Mouse (Mus musculus) lung, postnatal 14 days (tissue): ENCODE measurements at regions not wholly inside any gene's neighbourhood (a gene's known extent, or its start where the extent isn't known, plus 50 kb on each side); places are given as distances from the start of the nearest gene placed in this dataset.
"Not testable (repeated sequence)": the region's sequence is repeated elsewhere in the genome, so short reads cannot be mapped to it uniquely, and the experiment has no call there.

Experiments
- DNase-seq: peaks from one replicate; pipeline ENCODE4 v3.0.0; 2021

DNA sequence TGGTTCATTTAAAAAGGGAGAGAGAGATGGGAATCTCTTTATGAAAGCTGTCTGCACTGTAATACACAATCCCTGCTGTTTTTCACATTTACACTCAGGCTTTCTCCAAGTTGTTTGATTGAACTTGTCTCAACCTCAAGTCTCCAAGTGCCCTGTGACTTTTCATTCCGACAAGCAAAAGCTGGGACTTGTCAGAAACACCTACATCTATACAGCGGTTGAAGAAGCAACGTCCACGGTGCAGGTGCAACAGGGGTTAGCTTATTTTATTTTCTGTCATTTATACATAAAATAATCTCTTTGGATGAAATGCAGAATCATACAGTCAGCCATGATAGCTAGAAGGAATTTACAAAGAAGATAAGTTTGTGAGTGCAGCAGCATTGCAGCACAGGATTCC is 184.6 kb upstream of the Gm21293 start:
- DNase-seq: no peak

DNA sequence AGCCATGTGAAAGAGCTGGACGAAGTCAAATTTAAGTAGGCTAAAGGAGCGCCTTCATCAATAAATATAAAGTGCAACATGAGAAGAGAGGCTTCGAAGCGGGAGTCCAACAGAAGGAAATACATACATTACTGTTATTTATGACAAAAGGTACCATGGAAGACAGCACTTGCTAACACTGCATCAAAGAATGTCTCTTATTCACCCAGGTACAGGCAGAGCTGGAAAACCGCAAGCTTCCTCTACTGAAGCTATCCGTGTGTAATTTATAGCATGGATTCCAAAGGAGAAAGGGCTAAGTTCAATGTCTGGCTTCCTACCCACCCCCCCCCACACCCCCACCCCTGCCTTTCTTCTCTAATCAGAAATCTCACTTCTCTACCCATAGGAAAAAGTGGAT is 166.7 kb upstream of the Gm21293 start:
- no peak for DNase-seq

DNA sequence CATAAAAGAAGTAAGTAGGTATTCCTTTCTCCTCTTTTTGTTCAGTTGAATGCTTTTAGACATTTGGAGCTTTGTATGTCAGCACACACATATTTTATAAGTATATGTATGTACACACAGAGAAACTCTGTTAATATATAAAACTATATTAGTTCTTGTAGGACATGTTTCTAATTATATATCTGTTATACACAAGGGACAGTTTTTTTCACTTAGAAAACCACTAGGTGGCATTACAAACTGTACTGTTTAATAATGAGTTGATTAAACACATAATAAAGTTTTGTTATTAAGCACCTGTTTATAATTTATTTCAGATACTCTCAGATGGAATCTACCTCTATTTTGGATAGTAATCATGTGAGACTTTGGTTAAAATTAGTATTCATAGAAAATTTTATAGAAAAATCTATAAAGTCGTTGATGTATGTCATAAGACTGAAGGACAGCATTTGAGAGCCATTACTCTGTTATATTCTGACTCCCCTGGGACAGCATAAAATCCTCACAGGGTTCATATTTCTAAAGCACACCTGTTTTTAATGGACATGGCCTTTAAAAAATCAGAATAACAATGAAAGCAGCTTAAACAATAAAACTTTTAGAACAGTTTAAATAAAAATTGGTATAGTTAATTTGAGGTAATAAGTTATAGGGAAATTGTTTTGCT is 158.4 kb upstream of the Gm21293 start:
- DNase-seq: no peak

DNA sequence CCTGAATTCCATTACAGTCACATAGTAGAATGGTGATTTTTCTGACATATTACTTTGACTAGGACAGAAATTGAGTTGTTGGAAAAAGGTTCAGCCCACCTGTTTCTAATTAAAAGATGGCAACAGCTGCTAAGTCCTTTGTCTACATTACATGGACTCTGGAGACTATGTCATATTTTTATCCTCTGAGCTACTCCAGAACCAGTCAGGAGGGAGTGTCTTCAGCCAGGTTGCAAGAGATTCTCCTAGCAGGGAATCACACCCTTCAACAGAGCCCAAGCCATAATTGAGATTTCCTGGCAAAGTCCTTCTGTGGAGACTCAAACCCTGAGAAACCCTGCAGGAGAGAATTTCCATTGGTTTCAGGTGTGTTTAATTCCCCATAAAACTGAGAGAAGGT is 123.2 kb upstream of the Gm21293 start:
- DNase-seq: no peak

DNA sequence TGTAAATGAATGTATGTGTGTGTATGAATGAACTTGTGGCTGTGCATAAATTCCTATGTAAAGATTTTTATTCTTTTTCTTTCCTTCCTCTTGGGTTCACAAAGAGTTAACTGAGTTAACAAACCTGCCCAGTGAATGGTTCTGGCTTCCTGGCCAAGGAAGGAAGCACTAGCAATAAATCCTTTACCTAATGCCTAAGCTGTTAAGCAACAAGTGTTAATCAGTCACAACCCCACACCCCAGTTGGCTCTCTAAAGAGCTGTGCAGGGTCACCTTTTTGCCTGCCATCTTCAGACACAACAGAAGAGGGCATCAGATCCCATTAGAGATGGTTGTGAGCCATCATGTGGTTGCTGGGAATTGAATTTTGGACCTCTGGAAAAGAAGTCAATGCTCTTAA is 121.2 kb upstream of the Gm21293 start:
- DNase-seq: no peak

DNA sequence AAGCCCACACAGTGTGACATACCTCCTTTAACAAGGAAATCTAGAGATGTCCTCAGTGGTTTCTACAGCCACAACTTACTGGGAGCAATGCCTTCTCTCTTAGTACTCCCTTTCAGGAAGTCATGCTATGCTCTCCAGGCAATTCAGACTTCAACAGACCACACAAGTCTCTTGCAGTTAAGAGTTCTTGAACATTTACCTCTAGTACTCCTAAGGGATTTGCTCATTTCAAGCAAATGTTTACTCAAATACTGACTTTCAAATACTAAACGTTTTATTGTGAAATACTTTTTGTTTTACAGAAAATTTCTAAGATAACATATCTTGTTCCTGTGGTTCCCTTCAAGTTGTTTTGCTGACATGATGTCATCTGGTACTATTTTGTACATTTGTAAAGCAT is 114.6 kb upstream of the Gm21293 start:
- DNase-seq: no peak

DNA sequence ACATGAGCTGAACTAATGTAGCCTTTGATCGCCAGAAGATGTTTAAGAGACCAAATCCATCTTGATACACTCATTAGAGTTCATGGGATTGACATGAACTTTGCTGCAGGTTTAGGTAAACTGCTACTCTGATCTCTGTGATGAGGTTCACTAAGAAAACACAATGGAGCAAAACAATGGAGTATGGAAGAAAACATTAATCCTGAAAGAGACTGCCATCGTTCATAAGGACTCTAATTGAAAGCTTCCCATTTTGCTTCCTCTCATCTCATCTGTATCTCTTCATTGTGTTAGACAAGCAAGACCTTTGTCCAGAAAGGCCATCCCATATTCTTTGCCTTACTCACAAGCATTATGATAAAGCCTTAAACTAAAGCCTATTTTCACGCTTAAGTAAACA is 110.0 kb upstream of the Gm21293 start:
- no peak for DNase-seq

DNA sequence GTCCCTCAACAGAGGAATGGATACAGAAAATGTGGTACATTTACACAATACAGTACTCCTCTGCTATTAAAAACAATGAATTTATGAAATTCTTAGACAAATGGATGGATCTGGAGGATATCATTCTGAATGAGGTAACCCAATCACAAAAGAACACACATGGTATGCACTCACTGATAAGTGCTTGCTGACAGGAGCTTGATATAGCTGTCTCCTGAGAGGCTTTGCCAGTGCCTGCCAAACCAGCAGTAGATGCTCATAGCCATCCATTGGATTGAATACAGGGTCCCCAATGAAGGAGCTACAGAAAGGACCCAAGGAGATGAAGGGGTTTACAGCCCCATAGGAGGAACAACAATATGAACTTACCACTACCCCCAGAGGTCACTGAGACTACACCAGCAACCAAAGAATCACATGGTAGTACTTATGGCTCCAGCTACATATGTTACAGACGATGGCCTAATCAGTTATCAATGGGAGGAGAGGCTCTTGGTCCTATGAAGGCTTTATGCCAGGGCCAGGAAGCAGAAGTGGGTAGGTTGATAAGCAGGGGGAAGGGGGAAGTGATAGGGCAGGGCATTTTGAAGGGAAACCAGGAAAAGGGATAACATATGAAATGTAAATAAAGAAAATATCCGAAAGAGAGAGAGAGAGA is 100.9 kb upstream of the Gm21293 start:
- not testable (repeated sequence) for DNase-seq

DNA sequence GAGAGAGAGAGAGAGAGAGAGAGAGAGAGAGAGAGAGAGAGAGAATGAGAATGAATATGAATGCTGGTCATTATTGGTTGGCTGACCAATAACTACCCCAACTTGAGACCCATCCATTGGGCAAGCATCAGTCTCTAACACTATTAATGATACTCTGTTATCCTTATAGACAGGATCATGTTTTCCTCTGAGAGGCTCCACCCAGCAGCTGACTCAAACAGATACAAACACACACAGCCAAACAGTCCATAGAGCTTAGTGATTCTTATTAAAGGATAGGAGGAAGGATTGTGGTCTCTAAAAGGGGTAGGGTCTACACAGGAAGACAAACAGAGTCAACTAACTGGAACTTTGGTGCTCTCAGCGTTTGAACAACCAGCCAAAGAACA is 100.4 kb upstream of the Gm21293 start:
- no peak for DNase-seq

DNA sequence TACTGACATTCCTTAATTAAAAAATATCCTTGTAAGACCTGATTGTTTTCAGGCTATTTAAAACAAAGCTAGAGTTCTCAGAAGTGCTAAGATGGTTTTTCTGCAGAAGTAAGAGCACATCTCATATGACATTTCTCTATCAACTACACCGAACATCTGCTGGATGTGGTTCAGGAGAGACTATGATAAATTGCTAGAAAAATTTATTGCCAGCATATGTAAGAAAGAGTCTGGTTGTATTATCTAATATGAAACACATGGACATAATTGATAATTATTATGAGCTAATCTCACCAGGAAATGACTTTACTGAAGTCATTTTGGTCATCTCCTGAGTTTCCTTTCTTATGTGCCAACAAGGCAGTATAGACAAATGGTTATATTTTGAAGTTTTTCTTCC is 99.2 kb upstream of the Gm21293 start:
- DNase-seq: no peak
